Mouse (Mus musculus): ENCODE data around the gene Zmym5.
"Not testable (repeated sequence)": the region's sequence is repeated elsewhere in the genome, so short reads cannot be mapped to it uniquely, and the experiment has no call there.

DNA sequence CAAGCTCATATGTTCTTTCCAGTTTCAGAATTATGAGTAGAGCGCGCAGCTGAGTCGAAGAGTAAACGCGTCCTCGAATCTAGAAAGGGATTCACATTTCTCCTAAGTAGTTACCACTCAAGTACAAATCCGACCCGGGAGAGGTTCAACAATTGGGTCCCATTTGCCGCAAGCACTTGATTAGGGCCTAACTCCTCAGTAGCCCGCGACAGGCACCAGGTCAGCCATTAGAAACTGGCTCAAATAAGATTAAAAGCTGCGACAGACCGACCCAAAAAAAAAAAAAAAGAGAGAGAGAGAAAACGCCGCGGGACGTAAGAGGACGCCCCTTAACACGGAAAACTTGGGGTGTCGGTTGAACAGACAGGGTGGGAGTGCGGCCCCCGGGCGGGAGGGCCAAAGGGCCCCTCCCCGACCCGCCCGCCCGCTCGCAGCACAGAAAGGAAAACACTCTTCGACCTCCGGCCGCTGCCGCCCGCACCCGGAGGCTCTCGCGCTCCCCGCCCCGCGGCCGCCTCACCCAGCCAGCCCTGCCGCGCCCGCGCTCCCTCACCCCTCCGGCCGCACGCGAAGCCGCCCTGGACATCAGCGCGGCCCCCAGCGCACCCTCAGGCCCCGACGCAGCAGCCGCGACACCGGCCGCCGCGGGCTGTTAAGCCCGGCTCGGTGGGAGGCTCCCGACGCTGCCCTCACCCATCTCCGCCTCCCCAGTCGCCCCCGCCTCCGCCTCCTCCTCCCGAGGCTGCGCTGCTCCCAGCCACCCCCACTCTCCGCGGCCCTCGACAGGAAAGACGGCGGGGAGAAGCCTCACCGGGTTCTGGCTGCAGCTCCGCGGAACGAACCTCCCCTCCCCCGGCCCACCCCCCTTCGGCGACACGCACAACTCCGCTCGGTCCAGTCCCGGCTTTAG, 480 bp downstream of the Zmym5 start:
- TF ChIP-seq CTCF (IDR thresholded peaks at IDR 0.05); POLR2A (IDR thresholded peaks at IDR 0.05; ENCODE audit: insufficient read depth, low read depth, low read length): not testable (repeated sequence)

Data from heart, adult 2 months (tissue).